Mouse (Mus musculus): ENCODE measurements around the gene Setd4.

GRCm38 (mm10) chr16:93608731-93609130 lies 4.9 kb upstream of the Setd4 start:
- TF ChIP-seq USF1 (IDR thresholded peaks at IDR 0.05; ENCODE audit: low read depth, low read length) (no peak), CTCF (conservative IDR thresholded peaks at IDR 0.05 in 1 of 2, IDR thresholded peaks at IDR 0.05 in 1 of 2; ENCODE audit: low read depth in 2 of 2, low read length in 2 of 2) (no peak), MEF2A (IDR thresholded peaks at IDR 0.05; ENCODE audit: borderline replicate concordance, low read depth, low read length) (no peak), MYC (IDR thresholded peaks at IDR 0.05; ENCODE audit: low read depth, low read length) (no peak), ETS1 (conservative IDR thresholded peaks at IDR 0.05; ENCODE audit: low read depth, low read length) (no peak), EP300 (IDR thresholded peaks at IDR 0.05; ENCODE audit: low read length) (no peak), TBP (conservative IDR thresholded peaks at IDR 0.05; ENCODE audit: low read depth, low read length) (no peak), CHD2 (IDR thresholded peaks at IDR 0.05; ENCODE audit: low read length) (no peak), E2F4 (IDR thresholded peaks at IDR 0.05; ENCODE audit: insufficient replicate concordance, low read depth, low read length) (no peak)

All from CH12.LX (cell line).